Mouse (Mus musculus): ENCODE measurements around the gene Fbln7.

Fbln7 gene

DNA sequence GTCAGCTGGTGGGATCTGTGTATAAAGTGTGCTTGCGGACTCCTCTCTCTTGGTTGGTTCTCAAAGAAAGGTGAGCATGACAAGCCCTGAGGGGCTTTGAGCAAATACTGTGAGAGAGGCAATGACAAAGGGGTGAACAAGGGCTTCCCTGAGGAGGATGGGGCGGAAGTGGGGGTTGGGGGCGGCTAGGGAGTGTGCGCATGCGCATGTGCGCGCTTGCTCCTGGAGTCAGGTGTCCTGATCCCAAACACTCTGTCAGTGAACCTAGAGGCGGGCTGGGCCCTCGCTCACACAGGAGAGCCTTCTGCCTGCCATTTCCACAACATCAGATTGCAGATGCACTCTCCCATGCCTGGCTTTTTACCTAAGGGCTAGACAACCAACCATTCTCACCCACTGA lies 9.5 kb downstream of the Fbln7 start:
- no peak for DNase-seq (ENCODE audit: low spot score in 2 of 2)

DNA sequence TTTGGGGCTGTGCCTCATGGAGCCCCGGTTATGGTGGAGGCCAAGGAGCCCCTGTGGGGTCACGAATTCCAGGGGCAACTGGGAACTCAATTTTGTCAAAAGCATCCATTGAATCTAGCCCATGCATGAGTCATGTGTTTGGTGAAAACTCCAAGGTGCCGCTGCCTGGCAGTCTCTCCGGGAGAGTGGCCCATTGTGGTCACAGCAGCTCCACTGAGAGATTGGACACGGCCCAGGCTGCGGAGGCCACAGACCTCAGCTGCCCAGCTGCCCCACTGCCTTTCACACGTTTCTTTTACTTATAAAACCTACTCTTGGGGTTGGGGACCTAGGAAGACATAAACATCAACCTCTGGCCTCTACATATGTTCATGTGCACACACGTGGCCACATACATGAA lies 12.7 kb downstream of the Fbln7 start:
- DNase-seq (ENCODE audit: low spot score in 2 of 2): no peak

DNA sequence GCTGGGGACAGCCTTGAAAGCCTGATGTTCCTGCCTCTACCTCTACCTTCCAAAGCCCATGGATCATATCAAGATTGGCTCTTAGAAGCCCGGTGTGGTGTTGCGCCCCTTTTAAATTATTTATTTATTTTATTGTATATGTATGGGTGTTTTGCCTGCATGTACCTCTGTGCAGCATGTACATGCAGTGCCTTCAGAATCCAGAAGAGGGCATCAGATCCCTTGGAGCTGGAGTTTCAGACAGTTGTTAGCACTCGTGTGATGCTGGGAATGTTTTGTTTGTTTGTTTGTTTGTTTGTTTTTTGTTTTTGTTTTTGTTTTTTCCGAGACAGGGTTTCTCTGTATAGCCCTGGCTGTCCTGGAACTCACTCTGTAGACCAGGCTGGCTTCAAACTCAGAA lies 18.5 kb downstream of the Fbln7 start:
- no peak for DNase-seq (ENCODE audit: low spot score in 2 of 2)

DNA sequence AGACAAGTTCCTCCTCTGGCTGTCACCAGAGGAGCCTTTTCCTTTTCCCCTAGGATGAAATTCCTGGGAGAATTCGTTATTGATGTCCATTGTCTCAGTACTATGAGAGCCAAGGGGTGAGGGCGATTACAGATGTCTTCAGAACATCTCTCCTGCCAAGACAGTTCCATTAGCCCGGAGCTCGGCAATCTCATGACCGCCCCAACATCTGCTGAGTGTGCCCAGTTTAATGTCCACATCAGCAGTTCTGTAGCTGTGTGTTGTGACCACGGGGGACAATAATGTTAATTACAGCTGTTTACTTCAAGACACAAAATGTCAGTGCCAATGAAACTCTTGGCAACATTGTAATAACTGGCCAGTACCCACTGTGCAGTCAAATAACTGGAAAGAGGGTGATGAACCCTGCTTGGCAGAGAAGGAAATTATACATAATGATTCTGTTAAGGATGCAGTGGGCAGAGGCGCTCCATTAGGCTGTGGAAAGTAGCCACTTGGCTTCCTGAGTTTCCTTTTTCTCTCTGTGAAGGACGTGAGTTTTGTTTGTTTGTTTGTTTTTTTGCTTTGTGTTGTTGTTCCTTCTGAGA lies 22.5 kb downstream of the Fbln7 start:
- DNase-seq (ENCODE audit: low spot score in 2 of 2): no peak

DNA sequence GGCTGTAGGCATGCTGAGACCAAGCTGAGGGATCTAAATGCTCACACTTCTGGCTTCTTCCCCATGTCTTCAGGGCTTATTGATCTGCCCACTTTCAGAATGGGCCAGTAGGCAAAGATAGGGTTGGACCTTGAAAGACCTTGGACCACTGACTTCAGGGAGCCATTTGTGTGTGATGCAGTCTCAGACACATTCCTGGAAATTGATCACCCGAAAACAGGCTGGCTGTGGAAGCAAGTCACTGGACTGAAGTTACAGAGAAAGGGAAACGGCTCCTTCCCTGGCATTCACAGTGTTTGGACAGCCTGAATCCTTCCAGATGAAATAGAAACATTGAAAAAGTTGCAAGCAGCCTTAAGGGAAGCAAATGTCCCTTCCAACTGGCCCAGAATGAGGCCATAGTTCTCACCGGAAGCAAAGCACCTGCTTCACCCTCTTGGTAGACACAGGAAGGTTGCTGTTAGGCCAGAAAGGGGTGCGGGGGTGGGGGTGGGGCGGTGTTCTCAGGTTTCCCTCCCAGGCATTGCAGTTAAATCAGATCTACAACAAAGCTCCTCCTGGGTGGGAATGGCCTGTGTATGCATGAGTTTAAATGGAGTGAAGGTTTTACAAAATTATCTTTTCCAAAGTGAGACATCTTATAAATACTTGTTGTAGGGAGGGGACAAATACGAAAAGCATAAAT lies 25.2 kb downstream of the Fbln7 start:
- DNase-seq (ENCODE audit: low spot score in 2 of 2): no peak

DNA sequence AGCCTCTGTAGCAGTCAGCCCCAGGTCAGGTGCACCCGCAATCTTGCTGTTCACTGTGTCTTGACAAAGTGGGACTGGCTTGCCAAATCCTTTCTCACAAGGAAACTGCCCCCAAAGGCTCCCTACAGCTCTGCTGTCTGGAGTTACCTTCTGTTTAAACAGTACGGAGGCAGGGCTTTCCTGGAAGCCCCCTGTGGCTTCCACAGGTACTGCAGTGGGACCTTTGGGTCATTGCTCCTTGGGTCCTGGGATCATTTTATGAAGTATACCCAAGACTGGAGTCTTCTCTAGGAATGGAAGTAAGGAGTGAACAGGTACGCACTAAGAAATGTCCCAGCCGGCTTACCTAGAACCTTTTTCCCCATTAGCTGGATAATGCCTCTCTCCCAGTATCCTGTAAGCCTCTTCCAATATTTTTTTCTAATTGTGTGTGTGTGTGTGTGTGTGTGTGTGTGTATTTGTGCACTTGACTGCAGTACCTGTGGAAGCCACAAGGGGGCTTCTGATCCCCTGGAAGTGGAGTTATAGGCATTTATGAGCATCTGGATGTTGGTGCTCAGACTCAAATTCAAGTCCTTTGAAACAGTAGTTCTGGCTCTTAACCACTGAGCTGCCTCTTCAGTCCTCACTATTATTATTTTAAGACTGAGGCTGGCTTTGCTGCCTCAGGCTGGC lies 28.0 kb downstream of the Fbln7 start:
- no peak for DNase-seq (ENCODE audit: low spot score in 2 of 2)

DNA sequence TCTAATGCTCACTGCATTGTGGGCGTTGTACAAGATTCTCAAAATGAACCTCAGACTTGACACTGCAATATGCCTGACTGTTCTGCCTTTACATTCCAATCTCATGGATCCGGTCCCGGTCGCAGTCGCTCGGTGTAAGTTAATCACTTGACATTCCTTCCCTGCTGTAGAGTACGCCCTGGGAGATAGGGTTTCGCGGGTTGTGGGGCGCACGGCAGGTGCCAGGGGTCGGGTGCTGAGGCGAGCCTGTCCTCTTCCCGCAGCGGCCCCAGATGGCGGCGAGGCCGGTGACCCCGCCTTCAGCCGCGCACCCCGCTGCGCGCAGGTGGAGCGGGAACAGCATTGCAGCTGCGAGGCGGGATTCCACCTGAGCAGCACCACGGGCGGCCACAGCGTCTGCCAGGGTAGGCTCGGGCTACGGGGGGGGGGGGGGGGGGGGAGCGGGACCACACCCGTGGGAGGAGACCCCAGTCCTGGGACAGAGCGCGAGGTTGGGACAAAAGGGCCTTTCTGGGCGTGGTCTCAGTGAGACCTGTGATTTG lies 29.5 kb downstream of the Fbln7 start:
- DNase-seq (ENCODE audit: low spot score in 2 of 2): no peak

DNA sequence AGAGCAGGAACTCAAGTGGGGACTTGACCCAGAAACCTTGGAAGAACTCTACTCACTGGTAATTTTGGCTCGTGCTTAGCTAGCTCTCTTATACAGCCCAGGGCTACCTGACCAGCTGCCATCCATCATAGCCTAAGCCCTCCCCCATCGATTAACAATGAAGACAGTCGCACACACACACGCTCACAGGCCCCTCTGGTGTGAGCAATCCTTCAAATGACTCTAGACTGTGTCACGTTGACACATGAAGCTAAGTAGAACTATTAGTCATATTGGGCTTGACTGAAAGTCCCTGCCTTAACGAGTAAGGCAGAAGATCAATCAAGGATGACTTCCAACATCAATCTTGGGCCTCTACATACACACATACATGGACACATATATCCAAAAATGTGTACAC lies 40.1 kb downstream of the Fbln7 start:
- no peak for DNase-seq (ENCODE audit: low spot score in 2 of 2)

DNA sequence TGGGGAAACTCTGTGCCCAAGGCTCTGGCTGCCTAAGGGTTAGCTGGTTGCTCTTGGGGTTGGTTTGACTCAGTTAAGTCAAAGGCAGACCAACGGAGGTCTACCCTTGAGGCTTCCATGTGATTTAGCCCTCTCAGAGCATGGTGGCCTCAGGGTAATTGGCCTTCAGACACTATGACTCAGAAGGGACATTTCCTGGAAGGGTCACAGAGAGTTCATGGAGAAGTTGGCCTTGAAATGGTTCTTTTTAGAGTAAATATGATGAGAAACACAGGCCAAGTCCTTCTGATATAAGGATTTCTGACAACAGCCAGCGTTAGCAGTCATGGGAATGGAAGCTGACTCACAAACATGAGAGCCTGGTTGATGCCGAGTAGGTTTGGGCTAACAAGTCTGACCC lies 40.9 kb downstream of the Fbln7 start:
- DNase-seq (ENCODE audit: low spot score in 2 of 2): no peak

DNA sequence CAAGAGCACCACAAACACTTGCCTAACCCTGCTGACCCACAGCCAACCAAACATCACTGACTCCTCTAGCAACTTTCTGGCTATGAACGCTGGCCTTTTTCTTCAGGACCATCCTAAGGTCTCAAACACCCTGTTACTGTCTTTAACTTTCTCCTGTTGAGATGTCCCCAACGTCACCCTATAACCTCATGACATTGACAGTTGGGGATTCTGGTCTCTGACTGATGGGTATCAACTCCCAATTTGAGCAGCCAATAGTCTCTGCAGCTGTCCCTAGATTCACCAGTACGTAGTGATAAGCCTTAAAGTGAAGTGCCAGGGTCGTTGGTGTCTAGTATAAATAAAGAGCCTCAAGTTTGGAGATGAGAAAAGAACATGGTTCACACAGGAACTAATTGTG lies 52.2 kb downstream of the Fbln7 start:
- DNase-seq (ENCODE audit: low spot score in 2 of 2): no peak

DNA sequence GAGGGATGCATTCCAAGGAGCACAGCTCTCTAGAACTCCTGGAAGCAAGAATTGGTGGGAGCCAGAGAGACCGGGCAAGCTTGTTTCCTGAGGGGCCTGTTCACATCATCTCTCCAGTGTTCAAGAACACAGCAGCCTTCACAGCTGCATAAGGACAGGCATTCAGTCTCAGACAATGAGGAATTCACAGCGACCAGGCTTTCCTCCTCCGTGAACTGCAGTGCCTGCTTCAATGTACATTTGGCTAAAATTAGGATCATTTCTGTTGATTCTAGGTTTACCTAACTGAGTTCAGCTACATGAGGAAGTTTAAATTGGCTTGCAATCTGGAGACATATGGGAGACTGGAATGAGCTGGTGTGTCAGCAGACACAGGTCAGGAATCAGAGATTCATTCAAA lies 53.7 kb downstream of the Fbln7 start:
- no peak for DNase-seq (ENCODE audit: low spot score in 2 of 2)

DNA sequence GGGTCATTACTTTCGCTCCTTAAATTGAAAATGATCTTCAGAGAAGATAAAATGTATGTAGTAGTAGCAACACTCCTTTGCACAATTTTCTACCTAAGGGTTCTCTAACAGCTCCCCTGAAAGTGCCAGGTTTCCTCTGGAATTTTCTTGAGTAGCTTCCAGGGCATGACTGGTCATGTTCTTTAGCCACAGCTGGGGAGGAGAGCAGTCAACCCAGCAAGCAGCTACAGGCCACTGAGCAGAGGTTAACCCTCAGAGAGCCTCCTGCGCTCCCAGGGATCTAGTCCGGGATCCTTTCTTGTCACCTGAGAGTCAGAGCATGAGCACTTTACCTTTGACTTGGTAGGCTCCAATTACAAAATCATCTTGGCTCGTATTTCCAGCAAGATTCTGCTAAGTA lies 62.0 kb downstream of the Fbln7 start:
- DNase-seq (ENCODE audit: low spot score in 2 of 2): no peak

DNA sequence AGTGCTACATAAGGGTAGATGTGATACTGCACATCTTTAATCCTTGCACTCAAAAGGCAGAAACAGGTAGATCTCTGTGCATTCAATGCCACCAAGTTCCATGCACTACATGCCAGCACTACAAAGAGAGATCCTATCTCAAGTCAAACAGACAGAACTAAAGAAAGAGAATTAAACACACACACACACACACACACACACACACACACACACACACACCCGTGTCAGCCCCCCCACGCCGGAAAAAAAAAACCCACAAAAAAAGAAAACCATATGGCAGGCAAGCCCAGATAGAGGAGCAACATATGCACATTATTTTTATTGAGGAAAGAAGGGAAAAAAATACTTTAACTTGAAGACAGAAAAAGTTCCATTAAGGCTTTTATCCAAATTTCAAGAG lies 65.7 kb downstream of the Fbln7 start:
- DNase-seq (ENCODE audit: low spot score in 2 of 2): no peak

DNA sequence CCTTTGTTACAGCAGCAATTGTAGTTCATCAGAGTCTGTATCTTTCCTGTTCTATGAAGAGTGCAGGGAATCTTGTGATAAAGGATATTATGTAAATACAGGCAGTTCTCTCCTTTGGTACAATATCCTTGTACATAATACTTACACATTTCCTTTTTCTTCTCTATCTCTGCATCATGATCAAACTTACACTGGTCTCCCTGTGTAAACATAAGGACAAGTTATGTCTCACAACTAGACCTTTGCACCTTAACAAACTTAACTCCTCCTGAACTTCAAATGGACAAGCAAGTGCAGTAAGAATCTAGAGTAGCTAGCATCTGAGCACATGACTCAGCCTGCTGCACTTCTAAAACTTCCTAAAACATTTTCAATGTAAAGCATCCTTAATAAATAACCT lies 67.9 kb downstream of the Fbln7 start:
- no peak for DNase-seq (ENCODE audit: low spot score in 2 of 2)

DNA sequence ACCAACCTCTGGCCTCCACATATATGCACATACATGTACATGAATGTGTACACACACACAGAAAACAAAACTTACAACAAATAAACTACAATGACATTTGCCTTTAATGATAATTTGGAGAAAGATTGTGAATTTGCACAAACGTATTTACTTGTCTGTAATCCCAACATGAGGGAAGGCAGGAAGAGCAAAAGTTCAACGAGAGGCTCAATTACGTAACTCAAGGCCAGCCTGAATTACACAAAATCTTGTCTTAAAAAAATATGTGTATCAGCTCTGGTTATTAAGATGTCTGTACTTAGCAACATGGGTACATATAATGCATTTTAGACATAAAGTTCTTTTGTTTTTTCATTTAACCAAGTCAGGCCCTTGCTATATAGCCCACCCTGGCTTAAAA lies 73.5 kb downstream of the Fbln7 start:
- no peak for DNase-seq (ENCODE audit: low spot score in 2 of 2)

DNA sequence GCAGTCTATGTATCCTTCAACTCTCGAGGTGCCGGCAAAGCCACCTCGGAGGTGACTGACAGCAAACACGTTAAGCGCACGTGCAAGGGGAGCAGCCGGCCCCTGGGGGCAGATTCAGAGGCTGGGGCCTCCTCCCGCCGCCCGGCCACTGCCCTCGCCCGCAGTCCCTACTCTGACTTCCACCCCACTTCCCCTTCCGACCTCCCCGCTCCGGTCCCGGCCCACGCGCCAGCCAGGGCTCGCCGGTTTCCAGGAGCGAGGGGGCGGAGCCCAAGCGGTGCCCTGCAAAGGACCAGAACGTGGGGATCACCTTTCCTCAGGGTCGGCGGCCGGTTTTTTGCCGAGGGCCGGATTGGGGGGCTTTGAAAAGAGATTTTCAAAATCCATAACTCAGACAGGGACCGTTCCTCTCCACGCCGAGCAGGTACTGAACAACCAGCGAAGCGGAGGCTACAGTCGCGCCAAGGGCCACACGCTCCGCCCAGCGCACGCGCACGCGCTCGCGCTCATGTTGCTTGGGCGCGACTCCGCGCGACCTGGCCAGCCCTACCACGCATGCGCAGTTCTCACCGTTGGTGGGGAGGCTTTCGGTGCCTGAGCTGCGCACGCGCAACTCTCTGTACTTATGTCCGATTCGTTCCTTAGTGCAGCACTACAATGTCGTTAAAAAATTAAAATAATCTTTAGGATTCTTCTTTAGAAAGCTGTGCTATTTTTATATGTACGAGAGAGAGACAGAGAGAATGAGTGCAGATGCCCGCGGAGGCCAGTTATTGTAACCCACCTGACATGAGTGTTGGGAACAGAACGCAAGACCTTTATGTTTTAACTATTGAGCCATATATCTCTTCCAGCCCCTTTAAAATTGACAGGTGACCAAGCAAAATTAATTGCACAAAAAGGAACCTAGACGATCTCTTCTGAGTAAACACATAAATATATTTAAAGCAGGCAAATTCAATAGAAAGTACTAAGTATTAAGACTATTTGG lies 81.1 kb downstream of the Fbln7 start, which contains the start of gene Zc3h8:
Zc3h8 (minus strand) TSS at position 540 of the 991 bp plus-strand sequence.
- peak; percentile 94 to 96 for DNase-seq (ENCODE audit: low spot score in 2 of 2)
